Mouse (Mus musculus) sigmoid colon, adult 10 weeks (tissue): ENCODE results near the gene Emc1. TPM values are rescaled to one million over a fixed set of nuclear protein-coding genes. Genes with fewer than 3 reads are reported as not detected.

ENCODE experiments used
- polyA plus RNA-seq: library from polyadenylated mRNA; stranded (reverse); fragments of 350-450 nt; fragmentation: Illumina TruSeq; extraction: RNeasy Lipid Tissue Mini Kit (QIAGEN cat#74804); gene quantifications from one replicate; pipeline ENCODE4 v1.2.3, GENCODE M21; 2014; ENCODE audit warnings: low read depth, low replicate concordance

Gene Emc1
- 6.1 TPM for polyA plus RNA-seq

DNA sequence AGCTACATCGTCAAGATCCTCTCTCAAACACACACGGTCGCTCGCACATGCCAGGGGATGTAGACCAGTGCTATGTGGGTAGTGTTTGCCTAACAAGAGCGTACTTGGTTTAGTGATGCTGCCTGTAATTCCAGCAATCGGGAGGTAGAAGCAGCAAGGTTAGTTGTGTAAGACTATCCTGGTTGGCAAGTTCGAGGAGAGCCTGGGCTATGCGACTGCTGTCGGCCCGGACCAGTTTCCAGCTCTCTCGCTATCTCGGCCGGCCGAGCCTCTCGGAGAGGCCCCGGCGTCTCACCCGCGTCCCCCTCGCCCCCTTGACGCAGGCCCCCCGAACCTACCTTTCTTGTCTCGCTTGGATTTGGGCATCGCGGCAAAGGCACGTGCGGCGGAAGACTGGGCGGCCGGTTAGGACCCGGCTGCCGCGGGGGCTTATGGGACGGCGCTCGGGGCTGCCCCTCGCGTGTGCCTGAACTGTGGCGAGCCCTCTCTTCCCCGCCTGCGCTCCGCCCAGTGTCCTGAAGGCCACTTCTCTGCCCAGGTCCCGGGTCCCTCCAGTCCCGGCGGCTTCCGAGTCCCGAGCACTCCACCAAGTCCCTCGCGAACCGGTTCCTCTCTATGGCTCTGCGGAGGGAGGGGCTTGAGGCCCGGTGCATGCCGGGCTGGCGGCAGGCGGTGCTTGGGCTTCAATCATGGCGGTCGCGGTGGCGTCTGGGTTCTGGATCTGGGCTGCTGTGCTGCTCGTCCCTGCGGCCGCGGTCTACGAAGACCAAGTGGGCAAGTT is at the start of gene Emc1, which contains the start of the genes Mrto4 and Ubr4:
TSS of gene Emc1 (plus strand) at position 657 of the 781 bp plus-strand sequence.
TSS of gene Mrto4 (minus strand) at position 646 of the 781 bp plus-strand sequence.
TSS of gene Ubr4 (plus strand) at position 679 of the 781 bp plus-strand sequence.

DNA sequence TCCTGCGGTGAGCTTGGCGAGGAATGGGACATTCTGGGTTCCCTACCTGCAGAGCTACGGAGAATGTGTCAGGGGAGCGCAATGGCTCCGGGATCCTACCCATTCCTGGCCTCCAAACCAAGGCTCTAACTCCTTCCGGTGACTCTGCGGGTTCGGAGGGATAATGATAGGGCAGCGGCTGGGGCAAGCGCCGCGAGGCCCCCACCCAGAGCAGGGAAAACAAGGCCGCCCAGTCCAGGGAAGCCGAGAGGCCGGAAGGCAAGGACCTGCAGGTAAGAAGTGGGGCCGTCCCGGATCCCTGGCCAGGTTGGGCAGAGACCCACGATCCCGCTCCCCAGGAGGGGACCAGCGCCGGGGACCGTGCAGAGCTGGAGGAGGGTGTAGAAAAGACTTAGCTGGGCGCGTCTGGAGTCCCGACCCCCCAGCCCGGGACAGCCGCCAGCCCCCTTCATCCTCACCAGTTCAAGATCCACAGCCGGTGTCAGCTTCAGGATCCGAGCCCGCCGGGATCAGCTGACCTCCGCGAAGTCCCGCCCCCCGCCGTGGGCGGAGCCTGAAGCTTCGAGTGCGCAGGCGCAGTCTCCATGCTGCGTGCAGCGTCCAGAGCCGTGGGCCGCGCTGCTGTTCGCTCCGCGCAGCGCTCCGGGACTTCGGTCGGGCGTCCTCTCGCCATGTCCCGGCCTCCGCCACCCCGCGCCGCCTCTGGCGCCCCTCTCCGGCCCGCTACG is 42.1 kb upstream of the Emc1 start, which contains the start of the genes Pqlc2 and Akr7a5:
TSS of gene Pqlc2 (minus strand) at position 538 of the 728 bp plus-strand sequence.
TSS of gene Akr7a5 (plus strand) at position 574 of the 728 bp plus-strand sequence.

Other genes with a start within 250 kb of the Emc1 start
- gene Minos1, start 221.5 kb upstream of the Emc1 start, polyA plus RNA-seq: 206 TPM
- gene Capzb, start 159.7 kb upstream of the Emc1 start, polyA plus RNA-seq: 64.9 TPM
- gene Pqlc2, start 41.9 kb upstream of the Emc1 start, polyA plus RNA-seq: 2.0 TPM
- 1.3 TPM for gene Akr7a5, start 41.8 kb upstream of the Emc1 start, polyA plus RNA-seq
- 7.9 TPM for gene Mrto4, start within 50 bp of the Emc1 start, polyA plus RNA-seq
- gene Ubr4, start within 50 bp of the Emc1 start, polyA plus RNA-seq: 5.6 TPM
- gene Iffo2, start 178.0 kb downstream of the Emc1 start, polyA plus RNA-seq: 4.6 TPM